Mouse (Mus musculus) forebrain, embryonic 10.5 days (tissue): ENCODE data around the gene Slc35a2. TPM values are rescaled to one million over a fixed set of nuclear protein-coding genes. Genes with fewer than 3 reads are reported as not detected.
"Not testable (repeated sequence)": the region's sequence is repeated elsewhere in the genome, so short reads cannot be mapped to it uniquely, and the experiment has no call there.

Experiments
- DNase-seq: peaks from one replicate; pipeline ENCODE4 v3.0.0-alpha.2; 2017; ENCODE audit warnings: low spot score; ENCODE audit errors: extremely low spot score
- H3K27ac ChIP-seq: fragments of 300-500 bp; sonication (generic); 2 replicates; pipeline ENCODE4 v1.5.1; 2016; ENCODE audit warnings: mild to moderate bottlenecking
- H3K27me3 ChIP-seq: fragments of 300-500 bp; sonication (generic); 2 replicates; pipeline ENCODE4 v1.6.1; 2016; ENCODE audit warnings: mild to moderate bottlenecking; ENCODE audit not compliant: poor library complexity, severe bottlenecking
- H3K36me3 ChIP-seq: fragments of 300-500 bp; sonication (generic); replicated peaks from 2 replicates; pipeline ENCODE4 v1.6.1; 2016; ENCODE audit warnings: mild to moderate bottlenecking, moderate library complexity
- H3K4me1 ChIP-seq: fragments of 300-500 bp; sonication (generic); 2 replicates; pipeline ENCODE4 v1.6.1; 2016
- H3K4me3 ChIP-seq: fragments of 300-500 bp; sonication (generic); 2 replicates; pipeline ENCODE4 v1.5.1; 2016; ENCODE audit warnings: mild to moderate bottlenecking, moderate library complexity
- H3K9me3 ChIP-seq: fragments of 300-500 bp; sonication (generic); 2 replicates; pipeline ENCODE4 v1.6.1; 2016; ENCODE audit warnings: mild to moderate bottlenecking, moderate library complexity
- WGBS: fragments of 180-500 bp; shearing (Covaris S2); methylation state at CpG from one replicate; pipeline ENCODE4 v1.1.7; 2016; 5-methylcytosine and 5-hydroxymethylcytosine counted together
- polyA plus RNA-seq: library from polyadenylated mRNA; unstranded; fragments of >200 nt; fragmentation: Nextera tagmentation; extraction: Ambion mirVana; gene quantifications from 2 replicates; pipeline ENCODE4 v1.2.1, GENCODE M21; 2016

Gene Slc35a2
- polyA plus RNA-seq, 1 experiment from 2014 or later: 25.0 TPM

GRCm38 (mm10) chrX:7867141-7867540 is 16.7 kb upstream of the Slc35a2 start:
- Histone ChIP-seq H3K9me3 (no peaks in the 10 kb centered on the region), H3K36me3 (peaks cover 26% of the 10 kb centered on the region)

GRCm38 (mm10) chrX:7868506-7868905 is 15.3 kb upstream of the Slc35a2 start:
- peaks cover 39% of the 10 kb centered on the region for H3K36me3 ChIP-seq
- DNase-seq: no peak
- H3K4me1 ChIP-seq: no peaks in the 10 kb centered on the region; the same call in 1 of the 2 replicates
- H3K9me3 ChIP-seq: peaks cover 2% of the 10 kb centered on the region; the same call in 1 of the 2 replicates
- 26% methylated on average over 2 of the region's 2 CpGs for WGBS
- H3K27ac ChIP-seq: no peak overlapping the region
- no peaks in the 10 kb centered on the region for H3K27me3 ChIP-seq
- H3K4me3 ChIP-seq: no peak overlapping the region

More at GRCm38 (mm10) chrX:7867141-7867540, 16.7 kb upstream of the Slc35a2 start:
- no peak for DNase-seq
- Histone ChIP-seq H3K27me3 (no peaks in the 10 kb centered on the region), H3K4me3 (no peak overlapping the region), H3K4me1 (no peaks in the 10 kb centered on the region; the same call in 1 of the 2 replicates), H3K27ac (no peak overlapping the region)
- 92% methylated on average over 1 of the region's 1 CpGs for WGBS

- no peak overlapping the region for H3K27ac ChIP-seq
- WGBS: 31% methylated on average over 3 of the region's 3 CpGs
- H3K4me1 ChIP-seq: no peaks in the 10 kb centered on the region; the same call in 1 of the 2 replicates
- DNase-seq: no peak
- no peak overlapping the region for H3K4me3 ChIP-seq
- peaks cover 4% of the 10 kb centered on the region; the same call in 1 of the 2 replicates for H3K9me3 ChIP-seq
- H3K27me3 ChIP-seq: no peaks in the 10 kb centered on the region
- H3K36me3 ChIP-seq: peaks cover 52% of the 10 kb centered on the region
These were observed 14.0 kb upstream of the Slc35a2 start for GRCm38 (mm10) chrX:7869826-7870225.

GRCm38 (mm10) chrX:7878007-7878419 is 5.8 kb upstream of the Slc35a2 start, which contains the start of gene Pim2:
TSS of gene Pim2 (plus strand) at chrX:7878262.
- peak within 1 kb of the TSS; percentile 62 for H3K4me3 ChIP-seq

GRCm38 (mm10) chrX:7878495-7878894 is 5.3 kb upstream of the Slc35a2 start:
- Histone ChIP-seq H3K27me3 (no peaks in the 10 kb centered on the region), H3K4me1 (peaks cover 29% of the 10 kb centered on the region), H3K9me3 (peaks cover 3% of the 10 kb centered on the region; the same call in 1 of the 2 replicates), H3K4me3 (peak overlapping the region; percentile 62), H3K27ac (peak overlapping the region; percentile 69), H3K36me3 (peaks cover 17% of the 10 kb centered on the region)
- DNase-seq: peak; percentile 20
- WGBS: 11% methylated on average over 21 of the region's 21 CpGs

More at GRCm38 (mm10) chrX:7878007-7878419, 5.8 kb upstream of the Slc35a2 start, which contains the start of gene Pim2:
- Histone ChIP-seq H3K9me3 (peaks cover 4% of the 10 kb centered on the region; the same call in 1 of the 2 replicates), H3K27ac (peak within 1 kb of the TSS; percentile 69), H3K27me3 (no peaks in the 10 kb centered on the region), H3K36me3 (peaks cover 21% of the 10 kb centered on the region), H3K4me1 (peaks cover 24% of the 10 kb centered on the region)
- peak; percentile 71 for DNase-seq
- WGBS: 8% methylated on average over 36 of the region's 38 CpGs

GRCm38 (mm10) chrX:7879819-7880218 is 4.0 kb upstream of the Slc35a2 start:
- Histone ChIP-seq H3K9me3 (no peaks in the 10 kb centered on the region; the same call in 1 of the 2 replicates), H3K4me3 (peak overlapping the region; percentile 62), H3K27me3 (no peaks in the 10 kb centered on the region), H3K36me3 (peaks cover 4% of the 10 kb centered on the region), H3K4me1 (peaks cover 31% of the 10 kb centered on the region), H3K27ac (no peak overlapping the region)
- peak; percentile 73 for DNase-seq
- WGBS: 9% methylated on average over 11 of the region's 11 CpGs

- no peaks in the 10 kb centered on the region for H3K9me3 ChIP-seq
- H3K27ac ChIP-seq: peak overlapping the region; percentile 88
- no peaks in the 10 kb centered on the region for H3K27me3 ChIP-seq
- peaks cover 11% of the 10 kb centered on the region for H3K4me1 ChIP-seq
- 33% methylated on average over 13 of the region's 13 CpGs for WGBS
- peak overlapping the region; percentile 63 for H3K4me3 ChIP-seq
- no peak for DNase-seq
- peaks cover 35% of the 10 kb centered on the region for H3K36me3 ChIP-seq
These were observed 14.4 kb downstream of the Slc35a2 start for GRCm38 (mm10) chrX:7898211-7898610.

- DNase-seq: peak; percentile 81
- Histone ChIP-seq H3K27ac (peak within 1 kb of the TSS; percentile 88), H3K36me3 (peaks cover 29% of the 10 kb centered on the region), H3K4me3 (peak within 1 kb of the TSS; percentile 63), H3K9me3 (no peaks in the 10 kb centered on the region), H3K27me3 (no peaks in the 10 kb centered on the region), H3K4me1 (peaks cover 11% of the 10 kb centered on the region)
- 14% methylated on average over 62 of the region's 62 CpGs for WGBS
These were observed 15.3 kb downstream of the Slc35a2 start, which contains the start of the genes Pqbp1 and Timm17b for GRCm38 (mm10) chrX:7898880-7899874. TSS of gene Pqbp1 (minus strand) at chrX:7899269. TSS of gene Timm17b (plus strand) at chrX:7899357.

GRCm38 (mm10) chrX:7904441-7904840 is 20.6 kb downstream of the Slc35a2 start:
- DNase-seq: no peak
- H3K4me1 ChIP-seq: peaks cover 7% of the 10 kb centered on the region; the same call in 1 of the 2 replicates
- 93% methylated on average over 5 of the region's 5 CpGs for WGBS

GRCm38 (mm10) chrX:7907735-7908134 is 23.9 kb downstream of the Slc35a2 start, which contains the start of gene Gm10491:
TSS of gene Gm10491 (minus strand) at chrX:7907835.
- WGBS: 92% methylated on average over 5 of the region's 5 CpGs
- no peak for DNase-seq
- peaks cover 24% of the 10 kb centered on the region for H3K36me3 ChIP-seq

More at GRCm38 (mm10) chrX:7904441-7904840, 20.6 kb downstream of the Slc35a2 start:
- Histone ChIP-seq H3K4me3 (no peak overlapping the region), H3K27ac (no peak overlapping the region), H3K9me3 (no peaks in the 10 kb centered on the region; the same call in 1 of the 2 replicates), H3K27me3 (no peaks in the 10 kb centered on the region), H3K36me3 (peaks cover 26% of the 10 kb centered on the region)

GRCm38 (mm10) chrX:7909242-7909641 is 25.4 kb downstream of the Slc35a2 start, which contains the start of gene Gm10490:
TSS of gene Gm10490 (plus strand) at chrX:7909542.
- not testable (repeated sequence) for H3K27ac ChIP-seq, H3K4me1 ChIP-seq, H3K4me3 ChIP-seq, H3K9me3 ChIP-seq, DNase-seq, H3K27me3 ChIP-seq
- peaks cover 20% of the 10 kb centered on the region for H3K36me3 ChIP-seq
- 90% methylated on average over 4 of the region's 4 CpGs for WGBS

More at GRCm38 (mm10) chrX:7907735-7908134, 23.9 kb downstream of the Slc35a2 start, which contains the start of gene Gm10491:
- Histone ChIP-seq H3K4me3 (no peak within 1 kb of the TSS), H3K27me3 (no peaks in the 10 kb centered on the region), H3K9me3 (no peaks in the 10 kb centered on the region; the same call in 1 of the 2 replicates), H3K4me1 (no peaks in the 10 kb centered on the region), H3K27ac (no peak within 1 kb of the TSS)

GRCm38 (mm10) chrX:7910473-7910872 is 26.6 kb downstream of the Slc35a2 start:
- DNase-seq: no peak
- H3K27ac ChIP-seq: no peak overlapping the region
- no peaks in the 10 kb centered on the region for H3K27me3 ChIP-seq
- 50% methylated on average over 6 of the region's 6 CpGs for WGBS
- no peaks in the 10 kb centered on the region for H3K4me1 ChIP-seq
- no peaks in the 10 kb centered on the region; the same call in 1 of the 2 replicates for H3K9me3 ChIP-seq
- H3K36me3 ChIP-seq: peaks cover 18% of the 10 kb centered on the region
- H3K4me3 ChIP-seq: no peak overlapping the region
